Mouse (Mus musculus): ENCODE measurements at regions not wholly inside any gene's neighbourhood (a gene's known extent, or its start where the extent isn't known, plus 50 kb on each side); places are given as distances from the start of the nearest gene placed in this dataset.

DNA sequence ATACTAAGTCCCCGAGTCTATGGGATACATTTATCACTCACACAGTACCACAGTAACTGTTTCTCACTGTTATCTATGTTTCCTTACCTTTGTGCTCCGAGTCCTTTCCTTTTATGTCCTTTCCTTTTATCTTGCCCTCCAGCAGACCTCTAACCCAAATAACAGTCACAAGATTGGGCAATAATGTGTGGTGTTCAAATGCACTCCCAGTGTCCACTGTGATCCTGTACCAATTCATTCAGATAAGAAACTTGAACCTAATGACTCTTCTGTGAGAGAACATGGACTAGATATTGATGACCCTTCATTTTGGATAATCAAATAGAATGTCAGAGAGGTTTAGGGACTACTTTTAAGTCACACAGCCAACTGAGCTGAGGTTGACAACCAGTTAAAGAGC is 541.2 kb downstream of the Ebf1 start:
- no peak for ATAC-seq (ENCODE audit: low FRiP score)
- no peak overlapping the region for H3K4me3 ChIP-seq (ENCODE audit: low read depth, low read length)
- no peak overlapping the region for H3K4me2 ChIP-seq (ENCODE audit: low read depth, low read length, poor library complexity, severe bottlenecking)
- H3K27ac ChIP-seq (ENCODE audit: low read depth, low read length), result no peak overlapping the region
- 0 out of 2 replicates have a peak, but pooled peaks cover 4% of the 10 kb centered on the region for H3K4me1 ChIP-seq (ENCODE audit: insufficient read depth, low read length)
- no peaks in the 10 kb centered on the region for H3K9me3 ChIP-seq (ENCODE audit: low read length)
- TF ChIP-seq CTCF (IDR thresholded peaks at IDR 0.05), result no peak
- 80% methylated on average over 2 of the region's 2 CpGs for WGBS
- H3K9ac ChIP-seq (replicated peaks; ENCODE audit: low read length, poor library complexity, severe bottlenecking), result no peak overlapping the region
- H3K27me3 ChIP-seq (ENCODE audit: insufficient read depth, low read length), result no peaks in the 10 kb centered on the region
- no peaks in the 10 kb centered on the region for H3K36me3 ChIP-seq (ENCODE audit: insufficient read depth, low read length)
- DNase-seq (ENCODE audit: low spot score), result no peak

DNA sequence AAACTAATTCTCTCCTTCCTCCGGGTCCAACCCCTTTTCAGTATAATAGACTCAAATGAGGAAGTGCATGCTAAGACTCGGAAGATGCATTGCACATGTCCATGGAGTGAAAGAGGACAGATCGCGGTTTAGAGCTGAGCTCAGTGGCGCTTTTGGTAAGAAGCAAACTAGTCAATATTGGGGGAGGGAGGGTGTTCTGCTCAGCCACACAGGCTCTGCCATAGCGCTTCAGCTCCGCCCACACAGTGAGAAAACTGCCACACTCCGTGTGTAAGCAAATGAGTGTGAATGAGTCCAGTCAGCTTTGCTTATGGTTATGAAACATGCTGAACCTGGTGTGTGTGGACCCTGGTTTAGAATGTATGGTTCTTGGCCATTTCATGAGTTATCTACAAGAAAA is 543.8 kb downstream of the Ebf1 start:
- Histone ChIP-seq H3K4me3 (ENCODE audit: low read depth, low read length) (no peak overlapping the region), H3K4me1 (ENCODE audit: insufficient read depth, low read length) (no peaks in the 10 kb centered on the region), H3K27me3 (ENCODE audit: insufficient read depth, low read length) (no peaks in the 10 kb centered on the region), H3K9ac (replicated peaks; ENCODE audit: low read length, poor library complexity, severe bottlenecking) (no peak overlapping the region), H3K27ac (ENCODE audit: low read depth, low read length) (no peak overlapping the region), H3K36me3 (ENCODE audit: insufficient read depth, low read length) (no peaks in the 10 kb centered on the region), H3K9me3 (ENCODE audit: low read length) (no peaks in the 10 kb centered on the region), H3K4me2 (ENCODE audit: low read depth, low read length, poor library complexity, severe bottlenecking) (no peak overlapping the region)
- DNase-seq (ENCODE audit: low spot score) (no peak), ATAC-seq (ENCODE audit: low FRiP score) (no peak)
- TF ChIP-seq CTCF (IDR thresholded peaks at IDR 0.05), result no peak
- WGBS, result 86% methylated on average over 8 of the region's 8 CpGs

DNA sequence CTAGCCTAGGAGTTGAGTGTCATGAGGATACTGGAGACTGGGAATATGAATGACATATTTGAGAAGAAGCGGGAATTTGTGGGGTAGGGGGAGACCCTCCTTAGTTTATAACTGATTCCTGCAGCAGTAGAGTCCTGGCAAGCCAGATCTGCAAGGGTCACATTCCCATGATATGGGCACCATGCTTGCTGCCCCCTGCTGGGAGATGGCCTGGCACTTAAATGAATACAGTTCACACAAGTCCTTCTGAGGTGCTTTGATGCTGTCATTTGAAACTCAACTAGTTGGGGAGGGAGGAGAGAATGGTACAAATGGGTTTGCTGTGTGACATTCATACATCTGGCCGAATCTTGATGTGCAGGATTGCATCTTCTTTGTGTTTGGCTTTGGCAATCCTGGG is 556.4 kb downstream of the Ebf1 start:
- H3K9me3 ChIP-seq (ENCODE audit: low read length), result no peaks in the 10 kb centered on the region
- 89% methylated on average over 2 of the region's 2 CpGs for WGBS
- ATAC-seq (ENCODE audit: low FRiP score), result no peak

DNA sequence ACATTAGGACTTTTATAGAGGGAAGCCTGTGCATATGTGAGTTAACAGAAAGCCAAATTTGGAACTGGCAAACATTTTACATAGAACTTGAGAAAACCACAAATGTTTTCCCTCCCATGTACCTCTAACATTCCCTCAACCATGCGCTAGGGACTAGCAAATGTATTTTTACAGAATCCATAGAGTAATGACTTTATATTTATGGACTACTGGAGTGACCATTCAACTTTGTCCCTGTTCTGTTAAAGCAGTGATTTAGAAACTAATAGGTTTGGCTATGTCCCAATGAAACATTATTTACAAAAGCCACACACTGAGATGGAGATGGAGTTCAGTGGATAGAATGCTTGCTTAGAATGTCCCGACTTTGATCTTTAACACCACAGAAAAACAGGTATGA is 557.0 kb downstream of the Ebf1 start:
- Histone ChIP-seq H3K4me3 (ENCODE audit: low read depth, low read length) (no peak overlapping the region), H3K4me1 (ENCODE audit: insufficient read depth, low read length) (no peaks in the 10 kb centered on the region), H3K27ac (ENCODE audit: low read depth, low read length) (no peak overlapping the region), H3K4me2 (ENCODE audit: low read depth, low read length, poor library complexity, severe bottlenecking) (no peak overlapping the region), H3K27me3 (ENCODE audit: insufficient read depth, low read length) (no peaks in the 10 kb centered on the region), H3K36me3 (ENCODE audit: insufficient read depth, low read length) (no peaks in the 10 kb centered on the region), H3K9ac (replicated peaks; ENCODE audit: low read length, poor library complexity, severe bottlenecking) (no peak overlapping the region), H3K9me3 (ENCODE audit: low read length) (no peaks in the 10 kb centered on the region)
- 89% methylated on average over 2 of the region's 2 CpGs for WGBS
- ATAC-seq (ENCODE audit: low FRiP score) (no peak), DNase-seq (ENCODE audit: low spot score) (no peak)
- no peak for TF ChIP-seq CTCF (IDR thresholded peaks at IDR 0.05)

More for the DNA sequence above, 556.4 kb downstream of the Ebf1 start:
- Histone ChIP-seq H3K9ac (replicated peaks; ENCODE audit: low read length, poor library complexity, severe bottlenecking) (no peak overlapping the region), H3K4me3 (ENCODE audit: low read depth, low read length) (no peak overlapping the region), H3K36me3 (ENCODE audit: insufficient read depth, low read length) (no peaks in the 10 kb centered on the region), H3K27ac (ENCODE audit: low read depth, low read length) (no peak overlapping the region), H3K4me2 (ENCODE audit: low read depth, low read length, poor library complexity, severe bottlenecking) (no peak overlapping the region), H3K4me1 (ENCODE audit: insufficient read depth, low read length) (no peaks in the 10 kb centered on the region), H3K27me3 (ENCODE audit: insufficient read depth, low read length) (no peaks in the 10 kb centered on the region)
- DNase-seq (ENCODE audit: low spot score), result no peak
- no peak for TF ChIP-seq CTCF (IDR thresholded peaks at IDR 0.05)

DNA sequence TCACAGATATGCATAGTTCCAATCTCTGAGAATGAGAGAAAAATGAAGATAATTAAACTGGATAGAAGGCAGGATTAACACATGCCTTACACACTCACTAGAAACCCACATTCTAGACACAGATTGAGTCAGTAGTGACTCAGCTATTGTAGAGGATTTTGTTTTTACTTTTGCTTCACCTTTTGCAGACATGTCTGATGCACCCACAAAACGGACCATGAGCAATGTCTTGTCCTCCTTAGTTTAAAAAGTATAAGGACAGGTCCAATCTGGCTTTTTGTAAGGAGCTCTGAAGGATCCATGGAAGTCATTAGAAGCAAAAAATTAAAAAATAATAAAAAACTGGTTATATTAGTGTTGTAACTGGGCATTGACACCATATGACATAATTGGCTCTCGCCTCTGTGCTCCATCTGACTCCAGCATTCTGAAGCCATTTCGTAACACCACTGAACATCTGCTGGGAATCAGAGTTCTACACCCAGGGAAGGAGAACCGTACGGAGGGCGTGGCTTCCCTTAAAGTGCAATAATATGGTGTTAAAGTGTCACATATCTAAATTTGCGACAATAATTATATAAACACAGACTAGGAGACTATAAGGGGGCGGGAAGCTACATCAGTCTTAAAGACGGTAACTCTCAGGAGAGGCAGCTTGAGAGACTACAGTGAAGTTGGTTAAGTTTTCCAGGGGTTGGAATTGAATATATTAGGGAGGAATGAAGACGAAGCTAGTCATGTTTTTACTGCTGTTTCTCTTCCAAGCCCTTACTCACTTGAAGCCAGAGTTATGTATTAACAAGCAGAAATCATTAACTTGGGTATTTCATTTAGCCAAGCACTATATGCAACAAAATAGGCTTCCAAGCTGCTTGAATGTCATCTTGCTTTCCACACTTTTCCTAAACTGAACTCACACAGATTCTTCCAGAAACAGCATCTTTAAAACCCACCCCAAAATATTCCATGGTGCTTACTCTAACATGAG is 558.0 kb downstream of the Ebf1 start:
- Histone ChIP-seq H3K4me3 (ENCODE audit: low read depth, low read length) (no peak overlapping the region), H3K27me3 (ENCODE audit: insufficient read depth, low read length) (no peaks in the 10 kb centered on the region), H3K4me1 (ENCODE audit: insufficient read depth, low read length) (no peaks in the 10 kb centered on the region), H3K36me3 (ENCODE audit: insufficient read depth, low read length) (no peaks in the 10 kb centered on the region), H3K4me2 (ENCODE audit: low read depth, low read length, poor library complexity, severe bottlenecking) (no peak overlapping the region), H3K9ac (replicated peaks; ENCODE audit: low read length, poor library complexity, severe bottlenecking) (no peak overlapping the region), H3K9me3 (ENCODE audit: low read length) (no peaks in the 10 kb centered on the region), H3K27ac (ENCODE audit: low read depth, low read length) (no peak overlapping the region)
- DNase-seq (ENCODE audit: low spot score), result no peak
- no peak for ATAC-seq (ENCODE audit: low FRiP score)
- WGBS, result 91% methylated on average over 10 of the region's 10 CpGs
- no peak for TF ChIP-seq CTCF (IDR thresholded peaks at IDR 0.05)

DNA sequence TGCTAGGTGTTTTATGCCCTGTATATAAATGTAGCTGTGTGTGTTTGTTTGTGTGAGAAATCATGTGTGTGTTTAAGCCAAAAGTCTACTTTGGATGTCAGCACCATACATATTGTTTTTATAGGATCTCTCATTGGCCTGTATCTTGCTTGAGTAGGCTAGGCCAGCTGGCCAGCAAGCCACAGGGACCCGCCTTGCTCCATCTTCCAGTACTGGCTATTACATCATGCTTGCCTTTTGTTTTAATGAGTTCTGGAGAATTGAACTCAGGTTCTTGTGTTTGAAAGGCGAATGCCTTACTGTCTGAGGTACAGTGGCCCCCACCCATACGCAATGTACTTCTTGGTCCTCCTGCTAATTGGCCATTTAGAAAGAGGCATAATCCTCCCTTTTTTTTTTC is 559.9 kb downstream of the Ebf1 start:
- no peak overlapping the region for H3K4me3 ChIP-seq (ENCODE audit: low read depth, low read length)
- no peak for DNase-seq (ENCODE audit: low spot score)
- TF ChIP-seq CTCF (IDR thresholded peaks at IDR 0.05), result no peak
- H3K4me1 ChIP-seq (ENCODE audit: insufficient read depth, low read length), result no peaks in the 10 kb centered on the region
- H3K4me2 ChIP-seq (ENCODE audit: low read depth, low read length, poor library complexity, severe bottlenecking), result no peak overlapping the region
- H3K27ac ChIP-seq (ENCODE audit: low read depth, low read length), result no peak overlapping the region
- H3K9me3 ChIP-seq (ENCODE audit: low read length), result no peaks in the 10 kb centered on the region
- H3K36me3 ChIP-seq (ENCODE audit: insufficient read depth, low read length), result no peaks in the 10 kb centered on the region
- no peak overlapping the region for H3K9ac ChIP-seq (replicated peaks; ENCODE audit: low read length, poor library complexity, severe bottlenecking)
- ATAC-seq (ENCODE audit: low FRiP score), result no peak
- H3K27me3 ChIP-seq (ENCODE audit: insufficient read depth, low read length), result no peaks in the 10 kb centered on the region
- WGBS, result 96% methylated on average over 3 of the region's 3 CpGs

Measured in midbrain, postnatal 0 days (tissue).